Mouse (Mus musculus) thymus, postnatal 4 days (tissue): ENCODE results near the gene Fas.

ENCODE experiments used
- DNase-seq: peaks from one replicate; pipeline ENCODE4 v3.0.0; 2021

Gene Fas

GRCm38 (mm10) chr19:34284826-34285225, 5.6 kb upstream of the Fas start:
- no peak for DNase-seq

DNA sequence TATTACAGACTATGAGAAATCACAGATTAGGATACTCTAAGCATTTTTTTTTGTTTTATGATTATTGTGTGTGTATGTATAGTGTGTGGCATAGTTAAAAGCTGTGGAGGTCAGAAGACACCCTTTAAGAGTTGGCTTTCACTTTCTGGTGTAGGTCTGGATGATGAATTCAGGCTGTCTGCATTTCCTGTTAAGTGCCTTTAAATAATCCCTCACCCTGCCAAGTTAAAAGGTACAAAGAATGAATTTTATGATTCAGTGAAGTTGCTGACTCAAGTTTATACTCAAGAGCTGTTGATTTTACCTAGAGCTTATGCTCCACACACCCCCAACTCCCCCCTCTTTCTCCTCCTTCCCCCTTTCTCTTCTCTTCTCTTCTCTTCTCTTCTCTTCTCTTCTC, 3.2 kb upstream of the Fas start:
- DNase-seq: no peak

DNA sequence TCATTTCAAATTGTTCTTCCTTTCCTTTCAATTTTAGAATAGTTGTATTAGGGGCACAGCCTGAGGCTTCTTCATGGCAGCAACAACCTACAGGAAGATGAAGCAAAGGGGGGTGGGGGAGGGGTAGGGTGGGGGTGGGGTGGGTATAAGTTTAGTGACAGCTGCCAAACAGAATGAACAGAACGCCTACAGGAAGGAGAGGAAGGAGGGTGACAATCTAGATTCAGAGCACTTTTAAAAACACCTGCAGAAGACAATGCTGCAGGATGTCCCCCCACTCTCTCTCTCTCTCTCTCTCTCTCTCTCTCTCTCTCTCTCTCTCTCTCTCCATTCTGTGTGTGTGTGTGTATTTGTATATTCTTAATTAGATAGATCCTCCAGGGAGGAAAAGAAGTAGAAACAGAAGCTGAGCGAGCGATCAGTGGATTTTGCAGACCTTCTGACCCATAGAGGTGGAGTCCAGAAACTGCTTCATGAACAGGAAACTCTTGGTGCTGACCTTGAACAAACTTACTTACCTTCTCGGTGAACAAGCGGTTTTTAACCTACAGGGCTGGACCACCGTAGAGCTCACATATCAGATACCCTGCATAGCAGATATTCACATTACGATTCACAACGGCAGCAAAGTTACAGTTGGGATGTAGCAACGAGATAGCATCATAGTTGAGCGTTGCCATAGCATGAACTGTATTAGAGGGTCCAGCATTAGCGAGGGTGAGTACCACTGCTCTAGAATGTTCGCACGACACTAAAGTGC, 2.6 kb upstream of the Fas start:
- DNase-seq: peak; percentile 35

DNA sequence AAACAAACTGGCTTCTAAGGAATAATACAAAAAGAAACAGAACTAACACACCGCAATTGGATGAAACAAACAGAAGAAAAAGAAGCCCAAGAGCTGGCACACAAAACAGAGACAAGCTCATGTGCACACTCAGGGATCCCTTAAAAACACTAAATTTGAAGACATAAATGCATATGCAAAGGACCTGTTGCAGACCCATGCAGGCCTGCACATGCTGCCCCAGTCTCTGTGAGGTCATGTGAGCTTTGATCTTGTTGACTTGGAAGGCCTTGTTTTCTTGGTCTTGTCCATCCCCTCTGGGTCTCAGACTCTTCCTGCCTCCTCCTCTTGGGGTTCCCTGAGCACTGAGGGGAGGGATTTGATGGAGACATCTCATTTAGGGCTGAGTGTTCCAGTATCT, 1.8 kb upstream of the Fas start:
- DNase-seq: no peak

- DNase-seq: peak; percentile 44
Measured at GRCm38 (mm10) chr19:34290872-34291341, 441 bp downstream of the Fas start.

DNA sequence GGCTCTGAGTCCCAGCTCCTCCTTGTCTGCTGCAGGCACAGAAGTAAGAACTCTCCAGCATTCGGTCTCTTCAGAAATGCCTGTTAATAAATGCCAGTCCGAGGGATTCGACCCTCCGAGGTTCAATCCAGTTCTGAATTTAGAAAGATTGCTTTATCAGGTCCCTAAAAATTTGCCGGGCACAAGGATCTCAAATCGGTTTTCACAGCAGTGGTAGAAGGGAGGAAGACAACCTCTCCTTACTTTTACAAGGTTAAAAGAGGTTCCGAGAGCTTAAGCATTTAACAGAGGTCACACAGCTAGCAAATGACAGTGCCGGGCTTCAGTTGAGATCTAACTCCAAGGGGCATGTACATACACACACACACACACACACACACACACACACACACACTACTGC, 913 bp downstream of the Fas start:
- no peak for DNase-seq

DNA sequence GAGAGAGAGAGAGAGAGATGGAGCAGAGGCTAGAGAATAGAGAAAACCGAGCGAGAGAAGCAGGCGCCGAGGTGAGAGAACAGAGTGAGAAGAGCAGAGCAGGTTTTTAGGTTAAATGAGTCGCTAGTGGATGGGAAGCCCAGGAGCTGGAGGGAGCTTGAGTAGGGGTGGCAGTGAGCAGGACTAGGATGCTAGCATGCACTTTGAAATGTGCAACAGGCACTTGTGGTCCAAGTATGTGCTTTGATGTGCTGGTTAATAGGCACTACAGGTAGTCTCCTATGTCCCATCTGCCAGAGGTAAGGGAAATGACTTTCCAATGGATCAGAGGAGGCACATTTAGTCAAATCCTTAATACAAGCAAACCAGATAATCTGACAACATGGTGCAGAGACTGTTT, 1.5 kb downstream of the Fas start:
- no peak for DNase-seq

DNA sequence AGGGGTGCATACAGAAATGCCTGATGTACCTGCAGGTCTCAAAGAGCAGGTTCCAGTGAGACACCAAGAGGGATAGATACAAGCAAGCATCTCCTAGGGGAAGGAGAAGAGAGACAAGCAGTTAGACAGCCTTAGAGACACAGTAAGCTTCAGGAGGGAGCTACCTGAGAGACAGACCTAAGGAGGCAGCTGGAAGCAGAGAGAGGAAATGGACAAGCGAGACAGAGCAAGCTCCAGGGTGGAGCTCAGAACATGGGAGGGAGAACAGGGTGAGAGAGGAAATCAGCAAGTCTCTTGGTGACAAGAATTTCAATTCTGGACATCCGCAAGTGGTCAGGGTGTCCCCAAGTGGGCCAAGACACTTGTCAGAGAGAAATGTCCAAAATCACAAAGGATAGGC, 2.2 kb downstream of the Fas start:
- no peak for DNase-seq

DNA sequence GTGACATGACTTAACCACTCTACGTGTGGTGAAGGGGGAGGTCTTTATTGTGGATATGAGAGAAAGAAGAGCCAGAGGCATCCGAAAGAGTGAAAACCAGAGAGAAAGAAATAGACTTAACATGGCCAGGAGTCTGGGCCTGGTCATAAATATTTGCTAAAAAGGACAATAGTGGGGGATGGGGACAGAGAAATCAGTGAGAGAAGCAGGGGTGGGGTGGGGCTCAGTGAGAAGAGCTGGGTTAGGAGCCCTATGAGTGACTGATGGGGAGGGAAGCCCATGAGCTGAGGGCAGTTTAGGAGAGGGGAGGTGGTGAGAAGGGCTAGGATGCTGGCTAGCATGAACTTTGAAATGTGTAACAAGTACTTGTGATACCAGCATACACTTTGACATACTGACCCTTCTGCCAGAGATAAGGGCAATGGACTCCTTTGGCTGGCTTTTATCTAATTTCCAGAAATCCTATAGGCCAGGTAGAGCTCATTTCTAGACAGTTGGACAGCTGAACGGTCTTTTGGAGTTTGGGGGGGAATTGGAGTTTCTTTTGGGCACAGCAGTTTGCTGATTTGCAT, 3.0 kb downstream of the Fas start:
- DNase-seq: no peak

GRCm38 (mm10) chr19:34295442-34295841, 5.0 kb downstream of the Fas start:
- no peak for DNase-seq

GRCm38 (mm10) chr19:34298531-34298930, 8.1 kb downstream of the Fas start:
- DNase-seq: no peak

- DNase-seq: peak; percentile 48
Measured at GRCm38 (mm10) chr19:34299229-34299628, 8.8 kb downstream of the Fas start.

DNA sequence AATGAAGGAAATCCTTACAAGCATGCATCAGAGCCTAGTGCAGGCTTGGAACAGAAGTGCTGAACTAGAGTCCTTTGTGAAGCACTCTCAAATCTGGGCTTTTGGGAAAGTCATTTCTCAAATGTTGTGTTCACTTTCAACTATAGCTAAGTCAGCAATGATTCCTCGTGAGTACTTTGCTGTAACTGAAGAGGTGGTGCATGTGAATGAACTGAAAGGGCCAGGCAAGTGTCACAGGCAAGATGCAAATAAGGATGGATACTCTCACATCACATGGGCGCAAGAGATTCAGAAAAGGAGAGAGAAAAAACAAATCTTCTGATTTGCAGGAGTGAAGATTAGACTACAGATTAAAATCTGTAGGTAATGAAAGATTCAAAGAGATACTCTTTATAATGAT, 10.0 kb downstream of the Fas start:
- no peak for DNase-seq

DNA sequence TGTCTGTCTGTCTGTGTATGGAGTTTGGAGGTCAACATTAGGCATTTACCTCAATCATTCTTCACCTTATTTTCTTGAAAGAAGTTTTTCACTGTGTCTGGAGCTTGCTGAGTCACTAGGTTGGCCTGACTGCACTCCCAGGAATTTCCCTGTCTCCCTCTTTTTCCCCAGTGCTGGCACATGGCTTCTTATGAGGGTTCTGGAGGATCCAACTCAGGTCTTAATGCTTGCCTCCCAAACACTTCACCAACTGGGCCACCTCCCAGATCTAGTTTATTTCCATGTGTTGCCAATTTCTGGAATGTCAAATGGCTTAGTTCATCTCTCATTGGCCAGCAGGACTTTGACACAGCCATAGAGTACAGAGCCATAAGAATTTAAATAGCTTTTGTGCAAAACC, 14.5 kb downstream of the Fas start:
- no peak for DNase-seq

- DNase-seq: no peak
Measured at GRCm38 (mm10) chr19:34306794-34307193, 16.3 kb downstream of the Fas start.

DNA sequence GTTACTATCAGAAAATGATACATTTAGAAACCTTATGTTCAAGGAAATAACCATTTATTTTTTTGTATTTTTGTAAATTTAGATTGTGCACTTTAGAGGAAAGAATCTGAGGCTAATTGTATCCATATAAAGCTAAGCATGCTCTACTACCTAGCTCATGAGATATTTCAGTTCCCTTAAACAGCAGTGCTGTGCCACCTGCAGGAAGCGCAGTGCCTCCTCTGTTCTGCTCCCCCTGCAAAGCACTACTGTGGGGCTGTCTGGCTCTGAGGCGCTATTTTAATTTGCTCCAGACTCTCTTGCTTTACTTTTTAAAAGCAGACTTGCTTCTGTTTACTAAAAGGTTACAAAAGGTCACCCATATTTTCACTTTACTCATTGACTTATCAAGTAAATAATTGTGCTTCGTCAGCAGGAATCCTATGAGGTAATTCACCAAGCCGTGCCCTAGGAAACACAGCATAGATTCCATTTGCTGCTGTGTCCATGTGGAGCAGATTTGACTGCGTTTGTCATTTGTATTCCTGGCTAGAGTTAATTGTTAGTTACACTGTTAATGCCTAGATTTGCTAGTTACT, 21.8 kb downstream of the Fas start:
- DNase-seq: peak; percentile 69

GRCm38 (mm10) chr19:34328051-34328450, 37.6 kb downstream of the Fas start:
- no peak for DNase-seq

DNA sequence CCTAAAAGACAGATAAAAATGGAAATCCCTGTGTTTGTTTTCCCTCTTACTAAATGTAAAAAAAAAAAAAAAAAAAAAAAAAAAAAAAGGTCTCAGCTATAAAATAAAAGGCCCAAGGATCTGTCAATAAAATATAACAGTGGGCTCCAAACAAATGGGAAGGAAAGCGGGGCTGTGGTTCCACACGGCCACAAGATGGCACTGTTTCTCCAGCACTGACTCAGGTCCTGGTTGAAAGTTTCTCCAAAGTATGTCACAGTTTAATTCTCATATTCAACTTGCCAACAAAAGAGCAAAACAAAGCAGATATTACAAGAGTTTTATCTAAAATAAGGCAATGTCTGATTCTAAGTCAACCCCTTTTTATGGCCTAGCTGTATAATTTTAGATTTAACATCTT, 43.8 kb downstream of the Fas start:
- DNase-seq: peak; percentile 83

GRCm38 (mm10) chr19:34344702-34345101, 54.2 kb downstream of the Fas start:
- no peak for DNase-seq

- no peak for DNase-seq
Measured at GRCm38 (mm10) chr19:34345616-34346267, 55.3 kb downstream of the Fas start.

DNA sequence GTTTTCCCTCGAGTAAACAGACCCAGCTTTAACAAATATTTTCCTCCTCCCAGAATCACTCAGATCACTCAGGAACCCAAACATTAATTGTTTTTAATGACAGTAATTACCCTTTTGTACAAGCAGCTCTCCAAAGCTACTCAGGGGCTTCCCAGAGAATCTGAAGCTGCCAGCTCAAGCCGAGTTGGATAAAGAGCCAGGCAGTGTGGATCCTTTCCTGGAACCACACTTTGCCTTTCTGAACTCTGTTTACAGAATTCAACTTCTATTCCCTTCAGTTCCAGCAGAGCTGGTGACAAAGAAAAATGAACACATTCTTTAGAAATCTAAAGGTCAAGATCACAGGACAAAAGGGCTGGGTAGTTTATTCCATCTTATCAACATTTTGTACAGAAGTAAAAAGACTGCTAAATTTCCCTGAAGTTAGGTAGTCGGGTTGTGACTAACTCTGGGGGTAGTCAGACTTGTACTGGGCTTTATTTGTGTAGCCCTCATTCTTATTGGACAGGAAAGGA, 62.9 kb downstream of the Fas start:
- no peak for DNase-seq

DNA sequence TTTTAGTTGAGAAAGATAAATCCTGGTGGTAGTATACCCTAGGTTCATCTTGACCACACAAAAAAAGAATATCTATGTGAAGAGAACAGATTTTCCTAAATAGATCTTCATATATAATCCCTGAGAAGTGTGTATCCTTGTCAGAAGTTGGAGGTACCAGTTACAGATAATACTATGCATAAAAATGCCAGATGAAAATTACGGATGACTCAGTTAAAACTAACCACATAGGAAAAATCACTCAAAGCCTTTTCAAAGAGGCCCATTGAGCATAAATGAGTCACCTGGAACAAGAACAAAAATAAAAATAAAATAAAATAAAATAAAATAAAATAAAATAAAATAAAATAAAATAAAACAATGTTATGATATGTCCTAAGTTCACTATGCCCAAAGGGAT, 72.2 kb downstream of the Fas start:
- no peak for DNase-seq

GRCm38 (mm10) chr19:34369551-34369950, 79.1 kb downstream of the Fas start:
- no peak for DNase-seq

GRCm38 (mm10) chr19:34370397-34370796, 79.9 kb downstream of the Fas start:
- DNase-seq: no peak
